19 mouse cellular contexts compared by ENCODE assay signal in genomic region chr11:104589570-104589969, GRCm38 (mm10). TPM values are rescaled to one million over a fixed set of nuclear protein-coding genes. Genes with fewer than 3 reads are reported as not detected.
"Had no signal": no experiment of that assay in that cellular context is flagged by ENCODE, and none has a peak within 500 bp of the region (broad histone marks: within the 10 kb centered on the region; RNA-seq: fewer than 3 reads in every experiment).

No protein-coding gene starts in this region.

- H3K4me2 ChIP-seq: limb, embryonic 12.5 days; limb, embryonic 13.5 days; liver, embryonic 11.5 days; liver, embryonic 12.5 days; liver, embryonic 13.5 days; liver, embryonic 15.5 days; lung, embryonic 15.5 days; midbrain, embryonic 11.5 days; midbrain, embryonic 12.5 days; midbrain, embryonic 13.5 days; midbrain, embryonic 15.5 days; neural tube, embryonic 12.5 days had no signal

- ATAC-seq: midbrain, embryonic 15.5 days; midbrain, embryonic 16.5 days had no signal

- H3K27ac ChIP-seq: left cerebral cortex, adult 2 months; limb, embryonic 12.5 days; limb, embryonic 13.5 days; liver, embryonic 12.5 days; liver, embryonic 13.5 days; liver, embryonic 14.5 days; liver, embryonic 15.5 days; lung, embryonic 15.5 days; macrophage; midbrain, embryonic 10.5 days; midbrain, embryonic 12.5 days; midbrain, embryonic 13.5 days; midbrain, embryonic 15.5 days; neural tube, embryonic 12.5 days had no signal

- H3K9me3 ChIP-seq: liver, embryonic 12.5 days; liver, embryonic 13.5 days; liver, embryonic 15.5 days; lung, embryonic 15.5 days had no signal

- H3K4me1 ChIP-seq: limb, embryonic 12.5 days; limb, embryonic 13.5 days; liver, embryonic 12.5 days; liver, embryonic 13.5 days; liver, embryonic 15.5 days; midbrain, embryonic 10.5 days; midbrain, embryonic 12.5 days; midbrain, embryonic 13.5 days; midbrain, embryonic 15.5 days; neural tube, embryonic 12.5 days had no signal

- H3K9ac ChIP-seq: limb, embryonic 12.5 days; limb, embryonic 13.5 days; liver, embryonic 12.5 days; liver, embryonic 13.5 days; liver, embryonic 14.5 days; liver, embryonic 15.5 days; liver, postnatal 0 days; lung, embryonic 14.5 days; lung, embryonic 15.5 days; midbrain, embryonic 12.5 days; midbrain, embryonic 13.5 days; midbrain, embryonic 15.5 days; neural tube, embryonic 12.5 days had no signal

- H3K27me3 ChIP-seq: limb, embryonic 13.5 days; liver, embryonic 13.5 days; liver, embryonic 15.5 days; lung, embryonic 15.5 days; midbrain, embryonic 12.5 days; midbrain, embryonic 13.5 days; midbrain, embryonic 15.5 days; neural tube, embryonic 12.5 days had no signal

- H3K4me3 ChIP-seq: left cerebral cortex, adult 2 months; limb, embryonic 12.5 days; limb, embryonic 13.5 days; liver, embryonic 12.5 days; liver, embryonic 13.5 days; liver, embryonic 15.5 days; lung, embryonic 15.5 days; midbrain, embryonic 10.5 days; midbrain, embryonic 12.5 days; midbrain, embryonic 13.5 days; midbrain, embryonic 15.5 days; neural tube, embryonic 12.5 days had no signal

- H3K36me3 ChIP-seq: limb, embryonic 12.5 days; limb, embryonic 13.5 days; liver, embryonic 12.5 days; liver, embryonic 13.5 days; liver, embryonic 15.5 days; lung, embryonic 15.5 days; midbrain, embryonic 10.5 days; midbrain, embryonic 12.5 days; midbrain, embryonic 13.5 days; midbrain, embryonic 15.5 days; neural tube, embryonic 12.5 days had no signal

RNA-seq across cellular contexts. Expression of gene Myl4, which starts 39.1 kb away (rescaled TPM):
- polyA plus RNA-seq: macrophage had no signal
